Mouse (Mus musculus) brain, embryonic 14.5 days (tissue): ENCODE results near the gene Slc22a3.

Experiments
- CTCF ChIP-seq: fragments of 200-500 bp; IDR thresholded peaks from 2 replicates; pipeline ENCODE4 v1.5.1; 2012; ENCODE audit warnings: inconsistent platforms, mild to moderate bottlenecking, moderate library complexity, borderline replicate concordance; ENCODE audit not compliant: insufficient read depth, insufficient read length; ENCODE audit errors: extremely low read depth
- POLR2A ChIP-seq: fragments of 200-500 bp; IDR thresholded peaks from 2 replicates; pipeline ENCODE4 v1.6.1; 2012; ENCODE audit warnings: mild to moderate bottlenecking, inconsistent platforms, borderline replicate concordance; ENCODE audit not compliant: poor library complexity, insufficient read depth, insufficient read length, severe bottlenecking; ENCODE audit errors: extremely low read depth

DNA sequence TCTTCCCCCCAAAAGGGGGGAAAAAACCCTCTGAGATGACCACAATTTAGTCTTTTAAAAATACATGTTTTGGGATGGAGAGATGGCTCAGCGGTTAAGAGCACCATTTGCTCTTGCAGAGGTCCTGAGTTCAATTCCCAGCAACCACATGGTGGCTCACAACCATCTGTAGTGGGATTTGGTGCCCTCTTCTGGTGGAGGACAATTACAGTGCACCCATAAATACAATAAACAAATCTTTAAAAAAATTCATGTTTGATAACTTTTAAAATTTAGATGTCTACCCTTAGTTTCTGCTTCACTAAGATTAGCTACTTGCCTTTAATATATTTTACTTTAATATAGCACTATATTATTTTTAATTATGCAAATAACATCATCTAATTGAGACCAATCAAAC is 85.4 kb downstream of the Slc22a3 start:
- TF ChIP-seq CTCF (no peak), POLR2A (no peak)
